Mouse (Mus musculus) adrenal gland (tissue): ENCODE results near the gene Dppa1.
"Not testable (repeated sequence)": the region's sequence is repeated elsewhere in the genome, so short reads cannot be mapped to it uniquely, and the experiment has no call there.

ENCODE experiments used
- intact Hi-C: fragments of 180-260 bp; cut with DNase I; formaldehyde crosslinking; loops from one replicate; pipeline ENCODE4 v1.15.1; 2025
- long read RNA-seq, 2 experiments: library from polyadenylated mRNA; unstranded; transcript quantifications; one replicate each; pipeline ENCODE4 v2.0.0; 2020; ENCODE audit warnings: borderline replicate concordance in 1 of 2; ENCODE audit not compliant: insufficient replicate concordance in 1 of 2

Dppa1 gene
- long read RNA-seq, experiment 1, result 0 reads
- long read RNA-seq, experiment 2, result 0 reads

DNA sequence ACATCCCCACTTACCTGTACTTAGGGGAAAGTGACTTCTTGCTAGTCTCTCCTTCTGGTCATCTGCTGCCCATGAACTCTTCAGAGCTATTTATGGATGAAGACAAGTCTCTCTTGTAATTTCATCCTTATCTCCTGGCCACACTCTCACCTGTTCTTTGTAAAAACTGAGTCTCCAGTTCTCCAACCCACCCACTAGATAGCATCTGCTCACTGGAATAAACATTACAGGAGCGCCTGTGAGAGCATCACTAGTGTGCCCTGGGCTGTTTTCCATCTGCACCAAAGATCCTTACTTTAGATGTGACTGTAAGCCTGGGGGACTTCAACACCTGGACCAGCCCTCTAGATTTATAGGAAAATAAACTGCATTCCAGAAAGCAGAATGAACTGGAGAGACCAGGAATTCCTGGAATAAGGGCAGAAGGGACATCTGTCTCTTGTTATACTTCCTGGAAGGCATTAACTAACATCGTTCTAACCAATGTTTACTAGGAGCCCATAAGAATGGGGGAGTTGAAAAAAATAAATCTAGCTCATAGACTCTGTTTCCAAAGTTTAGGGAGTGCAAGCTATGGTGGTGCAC is at the start of gene Dppa1:
Gene Dppa1 (minus strand): TSS at position 51 of the 585 bp plus-strand sequence.
- intact Hi-C loops, result loop anchor here (2.0 kb wide), 1 partner anchor 19 kb away; no protein-coding TSS in a partner anchor

DNA sequence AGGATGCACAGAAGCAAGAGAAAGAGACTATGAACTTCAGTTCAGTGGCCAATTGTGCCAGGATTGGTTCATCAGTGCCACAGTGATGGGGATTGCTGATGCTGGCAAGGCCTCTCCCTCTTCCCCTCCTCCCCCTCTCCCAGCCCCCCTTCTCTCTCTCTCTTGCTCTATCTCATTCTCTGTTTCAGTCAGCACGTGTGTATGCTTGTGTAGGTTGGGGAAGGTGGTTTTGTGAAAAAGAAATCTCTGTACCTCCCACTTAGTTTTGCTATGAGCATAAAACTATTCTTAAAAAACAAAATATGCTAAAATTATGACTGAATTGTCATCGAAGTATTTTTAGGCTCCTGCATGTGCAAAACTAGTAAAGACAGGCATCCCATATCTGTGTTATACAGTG is 38.9 kb upstream of the Dppa1 start:
- intact Hi-C loops, result no loop called here

DNA sequence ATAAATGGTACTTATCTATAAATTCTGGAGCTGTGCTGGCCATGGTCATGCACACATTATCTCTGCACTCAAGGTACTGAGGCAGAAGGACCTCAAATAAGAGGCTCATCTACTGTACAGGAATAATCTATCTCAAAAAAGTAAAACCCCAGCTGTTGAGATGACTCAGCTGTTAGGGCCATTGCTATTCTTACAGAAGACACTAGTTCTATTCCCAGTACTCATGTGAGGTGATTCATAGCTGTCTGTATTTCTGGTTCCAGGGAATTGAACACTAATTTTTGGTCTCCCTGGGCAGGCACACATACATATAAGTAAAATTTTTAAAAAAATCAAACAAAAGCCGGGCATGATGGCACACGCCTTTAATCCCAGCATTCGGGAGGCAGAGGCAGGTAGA is 38.0 kb upstream of the Dppa1 start:
- intact Hi-C loops, result no loop called here

DNA sequence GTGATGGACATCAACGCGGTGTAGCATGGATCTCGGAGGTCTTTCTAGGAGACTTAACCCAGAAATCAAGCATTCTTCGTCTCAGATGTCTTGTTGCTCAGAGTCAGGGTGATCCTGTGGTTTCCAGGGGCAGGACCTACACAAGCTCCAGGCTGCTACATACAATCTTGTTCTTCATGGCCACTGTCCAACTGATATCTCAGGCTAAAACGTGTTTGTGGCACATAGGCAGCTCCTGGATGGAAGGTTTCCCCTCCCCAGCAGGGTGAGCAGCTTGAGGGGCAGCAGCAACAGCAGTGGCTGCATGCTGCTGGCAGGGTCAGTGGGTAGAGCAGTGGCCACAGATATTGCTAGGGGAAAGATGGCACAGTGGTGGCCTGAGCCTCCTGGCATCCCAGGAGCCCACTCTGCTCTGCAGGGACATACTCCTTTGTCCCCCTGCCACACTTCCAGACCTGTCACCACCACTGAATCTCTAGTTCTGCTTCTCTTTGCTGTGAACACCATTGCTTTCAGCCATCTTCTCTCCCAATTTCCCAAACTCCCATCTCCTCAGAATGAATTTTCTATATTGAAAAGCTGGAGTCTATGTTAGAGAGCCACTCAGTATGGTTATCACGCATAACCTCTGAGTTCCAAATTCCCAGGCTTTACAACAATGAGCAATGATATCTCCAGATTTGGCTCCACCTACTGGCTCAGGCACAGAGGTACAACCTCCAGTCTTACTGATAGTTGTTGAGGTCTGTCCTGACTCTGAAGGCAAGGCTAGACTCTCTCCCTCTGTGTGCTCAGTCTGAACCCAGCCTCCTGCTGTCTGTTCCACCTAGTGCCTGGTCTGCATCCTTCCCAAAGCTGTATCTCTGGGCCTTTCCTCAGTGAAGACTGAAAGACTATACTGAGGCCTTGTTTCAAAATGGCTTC is 36.8 kb upstream of the Dppa1 start:
- intact Hi-C loops, result no loop called here

DNA sequence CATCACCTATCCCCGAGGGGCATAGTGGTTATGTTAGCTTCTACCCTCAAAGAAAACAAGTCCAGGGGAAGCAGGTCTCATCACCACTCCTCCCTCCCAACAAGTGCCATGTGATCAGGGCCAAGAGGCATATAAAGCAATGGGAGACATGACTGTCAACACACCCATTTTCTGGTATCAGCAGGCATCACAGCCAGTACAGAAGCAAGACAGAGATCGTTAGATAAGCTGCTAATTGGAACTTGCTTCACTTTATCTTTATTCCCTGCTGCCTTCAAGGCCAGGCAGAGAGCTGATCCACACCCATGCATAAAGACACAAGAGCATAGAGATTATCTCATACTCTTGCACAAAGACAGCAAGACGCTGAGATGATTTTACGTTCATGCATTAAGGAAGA is 34.2 kb upstream of the Dppa1 start:
- intact Hi-C loops, result no loop called here

DNA sequence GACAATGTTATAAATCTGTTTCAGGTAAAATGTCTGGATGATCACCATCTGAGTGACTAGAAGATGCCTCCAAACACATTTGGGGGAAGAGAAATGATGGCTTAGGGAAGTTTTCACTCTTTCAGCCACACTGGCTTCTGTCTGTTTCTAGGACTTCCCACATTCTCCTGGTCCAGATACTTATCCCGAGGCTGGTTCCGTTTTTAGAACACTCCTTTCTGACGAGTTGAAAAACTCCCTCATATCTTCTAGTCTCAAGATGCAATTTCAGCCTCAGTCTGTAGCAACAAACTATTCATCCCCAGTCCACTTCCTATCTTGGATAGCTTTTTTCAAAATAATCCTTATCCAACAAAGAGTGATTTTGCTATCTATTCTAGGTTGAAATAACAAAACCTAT is 23.4 kb upstream of the Dppa1 start:
- intact Hi-C loops, result no loop called here

DNA sequence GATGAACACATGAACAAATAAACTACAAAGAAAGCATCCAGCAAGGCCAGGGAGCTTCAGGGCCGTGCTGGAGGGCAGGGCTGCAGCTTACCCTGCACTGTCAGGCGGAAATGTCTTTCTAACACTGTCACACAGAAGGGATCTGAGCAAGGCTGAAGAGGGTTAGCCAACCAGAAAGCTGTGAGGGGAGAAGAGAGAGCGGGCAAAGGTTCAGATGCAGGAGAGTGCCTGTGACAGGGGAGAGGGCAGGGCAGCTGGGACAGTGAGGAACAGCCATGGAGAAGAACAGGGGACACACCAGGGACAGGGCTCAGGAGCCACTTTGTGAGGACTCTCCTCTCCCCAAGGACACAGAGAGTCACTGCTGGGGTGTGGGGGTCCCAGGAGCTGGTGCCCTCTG is 20.6 kb upstream of the Dppa1 start:
- intact Hi-C loops, result loop anchor here (2.0 kb wide), 1 partner anchor 21 kb away; the partner anchor contains the start of gene Dppa1

DNA sequence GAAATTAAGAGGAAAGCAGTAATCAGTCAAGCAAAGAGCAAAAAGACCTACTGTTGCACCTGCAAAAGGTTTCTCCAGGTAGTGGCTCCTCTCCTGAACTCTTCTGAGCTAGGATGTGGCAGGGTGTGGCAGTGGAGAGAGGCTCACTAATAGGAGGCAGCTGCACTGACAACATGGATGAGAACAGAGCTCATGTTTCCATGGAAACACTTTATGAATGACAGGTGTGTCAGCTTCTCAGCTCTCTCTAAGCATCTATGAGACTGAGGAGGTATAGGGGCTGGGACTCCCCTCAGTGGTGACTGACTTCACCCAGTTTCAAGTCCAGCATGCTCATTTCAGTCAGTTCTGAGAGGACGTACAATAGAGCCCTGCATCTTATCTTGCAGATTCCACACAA is 15.8 kb upstream of the Dppa1 start:
- intact Hi-C loops, result no loop called here

DNA sequence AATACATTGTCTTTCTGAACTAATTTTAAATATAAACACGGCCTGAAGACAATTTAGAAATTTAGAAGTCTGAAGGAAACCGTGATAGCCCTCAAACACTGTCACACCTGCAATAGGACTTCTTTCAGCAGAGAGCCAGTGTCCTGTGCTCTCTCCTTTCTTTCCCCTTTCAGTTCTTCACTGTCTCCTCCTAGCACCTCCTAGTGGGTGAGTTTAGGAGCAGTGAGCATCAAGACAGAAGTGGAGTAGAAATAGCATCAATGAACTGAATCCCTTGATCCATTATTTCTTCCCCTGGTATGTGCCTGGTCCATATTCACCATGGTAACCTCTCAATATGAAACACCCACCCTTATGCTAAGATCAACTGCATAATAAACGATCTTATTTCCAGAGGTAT is 7.5 kb upstream of the Dppa1 start:
- intact Hi-C loops, result no loop called here

DNA sequence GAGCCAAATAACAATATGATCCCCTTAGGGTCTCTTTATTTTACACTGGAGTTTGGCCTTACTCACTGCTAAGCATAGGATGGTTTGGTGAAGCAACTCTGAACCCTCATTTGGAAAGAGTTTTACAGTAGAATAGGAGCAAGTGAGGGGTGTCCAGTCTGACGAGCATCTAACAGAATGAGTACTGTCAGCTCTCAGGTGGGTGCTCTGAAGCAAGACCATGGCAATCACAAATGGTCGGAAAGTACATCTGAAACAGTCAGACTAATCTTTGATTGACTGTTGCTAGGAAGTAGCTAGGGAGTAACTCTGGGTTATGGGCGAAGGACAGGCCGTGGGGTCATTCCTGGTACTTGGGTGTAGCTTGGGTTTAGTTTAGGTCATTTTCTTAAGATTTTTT is 6.5 kb upstream of the Dppa1 start:
- intact Hi-C loops, result not testable (repeated sequence)

DNA sequence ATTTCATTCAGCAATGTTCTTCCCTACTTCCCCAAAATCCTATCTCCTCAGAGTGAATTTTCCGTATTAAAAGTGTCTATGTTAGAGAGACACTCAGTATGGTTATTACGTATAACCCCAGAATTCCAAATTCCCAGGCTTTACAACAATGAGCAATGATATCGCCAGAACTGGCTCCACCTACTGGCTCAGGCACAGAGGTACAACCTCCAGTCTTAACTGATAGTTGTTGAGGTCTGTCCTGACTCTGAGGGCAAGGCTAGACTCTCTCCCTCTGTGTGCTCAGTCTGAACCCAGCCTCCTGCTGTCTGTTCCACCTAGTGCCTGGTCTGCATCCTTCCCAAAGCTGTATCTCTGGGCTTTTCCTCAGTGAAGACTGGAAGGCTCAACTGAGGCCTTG is 2.6 kb upstream of the Dppa1 start:
- intact Hi-C loops, result loop anchor here (5.0 kb wide), 1 partner anchor 109 kb away; the partner anchor contains the start of gene Gm12169

DNA sequence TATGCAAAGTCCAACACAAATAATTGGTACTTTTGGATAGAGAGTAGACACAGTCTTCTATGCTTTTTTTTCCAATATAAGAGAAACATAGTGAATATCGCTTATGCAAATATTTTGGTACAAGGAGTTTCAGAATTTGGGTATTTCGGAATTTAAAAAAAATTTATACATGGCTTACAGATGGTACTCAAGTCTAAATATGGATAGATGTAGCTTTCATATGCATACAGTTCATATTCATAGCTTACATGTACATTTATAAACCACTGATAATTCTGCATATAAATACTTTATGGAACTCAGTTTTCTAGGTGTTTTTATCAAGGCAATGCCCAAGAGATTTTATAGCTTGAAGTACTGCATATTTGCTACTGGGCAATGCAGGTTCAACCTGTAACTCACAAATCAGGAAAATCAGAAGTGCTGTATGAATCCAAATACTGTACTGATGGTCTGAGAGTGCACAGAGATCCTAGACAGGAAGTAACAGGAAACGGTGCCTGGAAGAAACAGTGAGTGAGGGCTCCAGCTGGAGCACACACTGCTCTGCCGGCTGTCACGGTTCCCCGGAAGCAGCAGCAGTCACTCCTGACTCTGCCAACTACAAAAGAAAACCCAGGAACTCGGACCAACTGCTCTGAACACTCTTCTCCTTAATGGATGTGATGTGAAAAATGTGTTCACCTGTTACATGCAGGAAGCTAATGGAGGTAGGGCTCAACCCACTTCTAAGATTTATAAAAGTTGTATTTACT is 8.5 kb downstream of the Dppa1 start:
- intact Hi-C loops, result no loop called here

DNA sequence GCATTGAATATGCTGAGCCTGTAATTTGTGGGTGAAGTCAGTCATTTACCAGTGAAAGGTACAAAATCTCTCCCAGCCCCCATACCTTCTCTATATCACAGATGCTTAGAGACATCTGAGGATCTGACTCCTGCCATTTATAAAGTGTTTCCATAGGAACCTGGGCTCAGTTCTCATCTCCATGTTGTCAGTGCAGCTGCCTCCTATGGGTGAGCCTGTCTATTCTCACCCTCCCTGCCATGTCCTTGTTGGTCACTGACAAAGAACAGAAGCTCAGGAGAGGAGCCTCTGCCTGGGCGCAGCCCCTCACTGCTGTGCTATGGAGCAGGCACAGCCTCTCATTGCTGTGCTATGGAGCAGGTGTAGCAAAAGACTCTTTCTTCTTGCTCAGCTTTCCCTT is 9.1 kb downstream of the Dppa1 start:
- intact Hi-C loops, result no loop called here

DNA sequence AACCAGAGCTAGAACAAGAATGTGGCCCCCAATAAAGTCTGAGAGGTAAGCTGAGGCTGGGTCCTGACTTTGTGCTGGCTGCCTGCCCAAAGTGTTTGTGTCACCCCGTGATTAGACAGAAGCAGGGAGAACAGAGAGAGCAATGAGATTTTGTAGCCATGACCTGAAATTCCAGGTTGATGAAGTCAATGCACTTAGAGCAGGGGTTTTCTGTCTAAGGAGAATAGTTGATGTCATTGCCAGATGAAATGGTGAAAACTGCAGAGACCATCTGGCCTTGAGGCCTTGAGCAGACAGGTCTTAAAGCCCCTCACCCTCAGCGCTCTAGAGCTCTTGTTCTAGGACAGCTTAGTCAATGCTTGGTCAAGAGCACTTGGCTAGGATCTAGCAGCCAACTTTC is 36.6 kb downstream of the Dppa1 start:
- intact Hi-C loops, result no loop called here

DNA sequence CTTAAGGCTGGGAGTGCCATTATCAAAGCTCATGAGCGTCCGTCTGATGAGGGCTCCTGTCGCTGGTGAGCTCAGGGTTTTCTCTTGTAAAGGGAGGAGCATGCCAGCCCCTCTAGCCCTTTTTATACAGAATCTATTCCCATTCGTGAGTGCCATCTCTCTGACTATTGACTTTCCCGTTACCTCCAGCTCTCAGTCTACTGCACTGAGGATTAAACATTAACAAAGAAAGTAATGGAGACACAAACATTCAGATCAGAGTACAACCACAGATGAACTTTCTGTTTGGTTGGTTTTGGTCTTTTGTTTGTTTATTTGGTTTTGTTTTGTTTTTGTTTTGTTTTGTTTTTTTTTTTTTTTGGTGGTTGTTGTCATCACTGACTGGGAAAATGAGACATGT is 46.3 kb downstream of the Dppa1 start:
- intact Hi-C loops, result no loop called here

DNA sequence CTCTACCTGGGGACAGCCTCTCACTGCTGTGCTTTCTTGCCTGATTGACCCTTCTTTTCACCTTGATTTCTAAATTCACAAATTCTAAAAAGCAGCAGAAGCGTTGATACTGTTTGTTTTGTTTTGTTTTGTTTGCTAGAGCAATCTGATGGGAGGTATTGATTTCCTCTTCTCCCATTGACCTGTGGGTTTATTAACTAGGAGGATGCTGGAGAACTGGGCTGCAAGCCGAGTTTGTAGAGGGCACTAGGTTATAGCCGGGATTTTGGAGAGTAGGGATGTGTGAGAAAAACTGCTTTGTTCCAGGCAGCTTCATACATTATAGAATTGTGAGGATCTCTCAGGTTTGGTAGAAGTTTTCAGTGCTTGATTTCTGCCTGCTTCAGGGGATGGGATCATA is 48.6 kb downstream of the Dppa1 start:
- intact Hi-C loops, result no loop called here

DNA sequence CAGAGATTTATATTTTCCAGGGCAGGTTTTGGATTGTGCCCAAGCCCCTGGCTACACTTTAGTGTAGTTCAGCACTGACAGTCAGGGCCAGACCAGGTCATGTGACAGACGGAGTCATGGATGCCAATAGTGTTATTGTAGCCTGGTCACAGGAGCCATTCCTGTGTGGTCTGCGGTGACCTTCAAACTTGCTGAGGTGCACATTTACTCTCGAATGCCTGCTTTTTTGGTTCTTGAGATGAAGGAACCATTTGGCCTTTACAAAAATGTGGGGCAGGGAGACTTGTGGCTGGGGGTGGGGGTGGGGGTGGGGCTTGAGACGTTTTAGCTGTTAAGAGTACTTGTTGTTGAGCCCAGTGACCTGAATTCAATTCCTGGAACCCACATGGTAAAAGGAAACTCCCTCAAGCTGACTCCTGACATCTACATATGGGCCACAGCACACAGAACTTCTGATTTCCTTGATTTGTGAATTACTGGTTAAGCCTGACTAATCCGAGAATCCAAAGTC is 50.2 kb downstream of the Dppa1 start:
- intact Hi-C loops, result no loop called here

DNA sequence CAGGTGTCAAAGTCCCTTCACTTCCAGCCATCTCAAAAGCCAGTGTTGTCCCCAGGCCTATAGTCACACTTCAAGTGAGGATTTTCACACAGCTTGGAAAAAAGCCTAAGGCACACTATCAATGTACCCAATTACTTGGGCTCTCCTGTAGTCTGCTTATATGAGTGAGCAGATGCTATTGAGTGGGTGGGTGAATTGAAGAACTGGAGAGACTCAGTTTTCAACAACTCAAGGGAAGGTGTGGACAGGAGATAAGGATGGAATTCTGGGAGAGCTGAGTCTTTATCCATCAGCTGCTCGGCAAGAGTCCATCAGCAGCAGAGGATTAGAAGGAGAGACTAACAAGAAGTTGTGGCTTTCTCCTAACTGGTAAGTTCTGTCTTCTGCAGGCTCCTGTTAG is 57.7 kb downstream of the Dppa1 start, which contains the start of gene BC053393:
Gene BC053393 (plus strand): TSS at position 210 of the 400 bp plus-strand sequence.
- intact Hi-C loops, result no loop called here

DNA sequence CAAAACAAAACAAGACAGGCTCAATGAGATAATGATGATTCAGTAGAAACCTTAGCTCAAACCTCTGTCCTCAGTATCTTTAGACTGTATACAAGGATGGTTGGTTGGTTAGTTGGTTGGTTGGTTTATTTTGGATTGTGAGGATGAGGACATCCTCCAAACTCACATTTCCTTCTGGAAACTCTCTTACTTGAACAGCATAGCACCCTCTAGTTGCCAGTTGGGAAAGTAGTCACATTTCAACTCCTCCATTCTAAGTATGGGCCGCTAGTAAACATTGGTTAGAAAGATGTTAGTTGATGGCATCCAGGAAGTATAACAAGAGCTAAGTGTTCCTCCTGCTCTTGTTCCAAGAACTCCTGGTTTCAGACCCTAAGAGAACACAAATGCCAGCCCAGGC is 60.0 kb downstream of the Dppa1 start:
- intact Hi-C loops, result no loop called here

DNA sequence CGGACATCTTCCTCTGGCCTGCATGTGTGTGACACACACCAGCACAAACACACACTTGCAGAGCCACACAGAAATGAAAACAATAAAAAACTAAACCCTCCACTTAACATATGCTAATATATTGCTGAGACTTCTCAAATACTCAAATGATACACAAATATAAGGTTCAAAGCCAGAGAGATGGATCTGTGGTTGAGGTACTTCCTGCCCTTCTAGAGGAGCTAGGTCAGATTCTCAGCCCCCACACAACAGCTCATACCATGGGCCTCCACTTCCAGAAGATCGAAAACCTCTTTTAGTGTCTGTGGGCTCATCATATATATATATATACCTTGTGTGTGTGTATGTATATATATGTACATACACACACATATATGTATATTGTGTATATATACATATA is 63.1 kb downstream of the Dppa1 start:
- intact Hi-C loops, result no loop called here

DNA sequence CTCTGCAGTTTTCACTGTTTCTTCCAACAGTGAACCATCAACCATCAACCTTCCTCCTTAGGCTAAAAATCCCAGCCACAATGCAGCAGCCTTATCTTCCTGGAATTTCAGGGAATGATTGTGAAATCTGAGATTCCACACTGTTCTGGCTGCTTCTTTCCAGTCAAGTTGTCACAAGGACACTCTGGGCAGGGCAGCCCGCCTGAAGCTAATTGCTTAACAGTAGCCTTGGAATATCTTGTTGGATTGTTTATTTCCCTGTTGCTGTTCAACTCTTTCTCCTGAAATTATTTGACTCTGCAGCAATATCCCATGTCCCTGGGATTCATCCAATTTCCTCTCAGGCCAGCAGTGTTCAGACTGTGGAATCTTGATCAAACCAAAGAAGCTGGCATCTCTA is 64.4 kb downstream of the Dppa1 start:
- intact Hi-C loops, result no loop called here

DNA sequence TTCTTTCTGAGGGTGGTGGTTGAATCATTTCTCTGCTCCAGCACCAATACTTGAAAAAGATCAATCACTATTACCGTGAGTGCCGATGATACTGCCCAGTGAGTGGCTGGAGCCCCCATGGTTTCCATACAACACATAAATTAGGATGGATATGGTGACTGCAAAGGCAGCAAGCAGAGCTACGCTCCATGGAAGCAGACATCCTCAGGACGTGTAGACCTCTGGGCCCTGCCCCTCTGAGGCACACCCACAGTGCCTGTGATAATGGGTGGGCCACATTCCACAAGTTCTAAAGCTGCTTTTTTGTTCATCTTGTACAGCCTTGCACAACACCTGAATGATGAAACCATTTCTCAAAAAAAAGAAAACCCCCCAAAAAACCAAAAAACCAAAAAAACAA is 68.0 kb downstream of the Dppa1 start:
- intact Hi-C loops, result no loop called here
